Mouse (Mus musculus) heart, adult 18-20 months (tissue): ENCODE data around the gene Ano6. TPM values are rescaled to one million over a fixed set of nuclear protein-coding genes. Genes with fewer than 3 reads are reported as not detected.

Experiments used
- DNase-seq, 2 experiments: peaks; one replicate each; pipeline ENCODE4 v3.0.0; 2021 to 2022; ENCODE audit warnings: mixed read lengths in 1 of 2
- total RNA-seq, 2 experiments: library from RNA; stranded (reverse); gene quantifications; 2 replicates each; pipeline ENCODE4 v1.2.3; 2021

Gene Ano6
- total RNA-seq, 2 experiments from 2014 or later: 15.9 to 18.3 TPM

DNA sequence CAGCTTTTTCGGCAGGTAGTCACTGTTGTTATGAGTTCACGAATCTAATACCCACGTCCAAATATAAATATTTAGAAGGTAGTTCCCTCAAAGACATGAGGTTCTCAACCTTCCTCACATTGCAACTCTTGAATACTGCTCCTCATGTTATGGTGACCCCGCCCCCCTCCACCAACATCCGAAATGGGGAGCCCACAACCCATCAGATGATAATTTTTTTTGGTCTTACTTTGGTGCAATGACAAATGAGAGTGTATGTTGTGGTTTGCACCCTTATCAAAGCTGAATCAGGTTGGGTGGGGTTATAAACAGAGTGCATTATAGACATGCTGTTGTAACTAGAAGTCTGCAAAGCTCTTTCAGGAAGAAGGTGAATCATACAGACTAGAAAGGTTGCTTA, 99.7 kb downstream of the Ano6 start:
- no peak for DNase-seq

DNA sequence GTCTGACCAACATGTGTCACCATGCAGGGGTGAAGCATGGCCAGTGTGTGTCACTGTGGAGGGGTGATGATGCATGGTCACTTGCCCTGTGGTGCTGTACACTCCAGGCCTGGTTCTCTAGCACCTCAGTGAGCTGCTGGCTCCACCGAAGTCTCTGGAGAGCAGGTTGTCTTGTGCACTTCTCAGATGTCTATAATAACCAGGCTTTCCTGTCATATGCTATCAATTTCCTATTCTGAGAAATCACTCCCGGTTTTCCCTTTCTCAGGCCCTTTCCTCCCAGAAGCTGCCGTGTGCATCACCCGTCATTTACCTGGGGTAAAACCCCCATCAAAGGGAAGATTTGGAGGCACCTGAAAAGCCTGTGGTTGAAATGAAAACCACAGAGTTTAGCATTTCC, 101.5 kb downstream of the Ano6 start:
- DNase-seq: no peak

DNA sequence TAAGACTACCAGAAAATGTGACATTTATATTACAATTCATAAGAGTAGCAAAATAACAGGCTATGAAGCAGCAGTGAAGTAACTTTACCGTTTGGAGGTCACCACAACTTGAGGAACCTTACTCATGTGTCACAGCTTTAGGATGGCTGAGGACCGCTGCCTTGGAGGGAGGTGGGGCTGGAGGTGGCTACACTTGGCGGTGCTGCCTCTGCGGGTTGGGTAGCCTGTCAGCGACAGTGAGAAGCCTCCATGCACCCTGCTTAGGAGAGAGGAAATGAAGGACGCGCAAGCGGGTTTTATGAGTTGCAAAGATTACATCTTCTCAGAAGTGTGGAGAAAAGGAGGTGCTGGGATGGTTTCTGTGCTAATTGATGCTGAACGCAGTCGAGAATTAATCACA, 102.3 kb downstream of the Ano6 start:
- DNase-seq: no peak

DNA sequence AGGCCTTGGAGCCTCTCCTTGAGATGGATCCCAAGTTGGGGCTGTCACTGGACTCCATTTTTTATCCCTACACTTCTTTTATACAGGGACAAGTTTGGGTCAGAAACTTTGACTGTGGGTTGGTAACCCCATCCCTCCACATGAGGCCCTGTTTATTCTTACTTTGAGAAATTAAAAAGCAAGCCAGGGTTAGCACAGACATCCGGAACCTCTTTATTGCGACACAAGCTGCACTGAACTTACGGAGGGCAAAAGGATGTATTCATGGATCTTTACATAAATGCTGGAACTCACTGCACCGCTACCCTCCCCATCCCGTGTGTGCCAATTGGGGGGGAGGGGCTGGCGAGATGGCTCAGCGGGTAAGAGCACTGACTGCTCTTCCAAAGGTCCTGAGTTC, 105.1 kb downstream of the Ano6 start:
- no peak for DNase-seq

DNA sequence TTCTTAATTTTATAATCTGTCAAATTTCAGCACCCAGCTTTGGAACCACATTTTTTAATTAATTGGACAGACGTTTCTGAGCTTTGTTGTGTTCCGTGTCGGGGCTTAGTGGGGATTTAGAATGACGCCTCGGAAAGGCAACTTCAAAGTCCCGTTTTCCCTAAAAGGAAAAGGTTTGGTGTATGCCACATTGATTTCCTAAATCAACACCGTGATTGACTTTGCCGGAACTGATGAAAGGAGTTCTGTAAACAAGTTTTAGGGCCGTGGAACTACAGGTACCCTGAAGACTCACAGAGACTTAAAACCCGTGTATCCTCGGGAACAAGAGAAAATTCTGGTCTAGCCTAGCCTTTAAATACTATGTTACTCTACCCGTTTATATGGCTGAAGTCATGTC, 107.0 kb downstream of the Ano6 start:
- no peak for DNase-seq

DNA sequence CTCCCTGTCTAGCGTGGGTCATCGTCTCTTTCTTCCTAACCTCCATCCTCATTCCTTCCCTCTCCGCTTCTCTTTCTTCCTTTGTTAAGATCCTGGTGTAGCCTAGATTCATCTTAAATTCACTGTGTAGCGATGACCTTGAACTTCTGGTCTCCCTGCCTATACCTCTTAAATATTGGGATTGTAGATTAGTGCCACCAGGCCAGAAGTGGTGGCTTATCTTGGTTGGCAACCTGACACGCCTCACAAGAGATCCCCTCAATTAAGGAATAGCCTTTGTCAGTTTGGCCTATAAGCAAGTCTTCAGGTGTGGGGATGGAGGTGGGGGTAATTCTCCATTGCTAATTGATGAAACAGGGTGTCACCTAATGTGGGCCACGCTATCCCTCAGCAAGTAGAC, 107.8 kb downstream of the Ano6 start:
- no peak for DNase-seq

DNA sequence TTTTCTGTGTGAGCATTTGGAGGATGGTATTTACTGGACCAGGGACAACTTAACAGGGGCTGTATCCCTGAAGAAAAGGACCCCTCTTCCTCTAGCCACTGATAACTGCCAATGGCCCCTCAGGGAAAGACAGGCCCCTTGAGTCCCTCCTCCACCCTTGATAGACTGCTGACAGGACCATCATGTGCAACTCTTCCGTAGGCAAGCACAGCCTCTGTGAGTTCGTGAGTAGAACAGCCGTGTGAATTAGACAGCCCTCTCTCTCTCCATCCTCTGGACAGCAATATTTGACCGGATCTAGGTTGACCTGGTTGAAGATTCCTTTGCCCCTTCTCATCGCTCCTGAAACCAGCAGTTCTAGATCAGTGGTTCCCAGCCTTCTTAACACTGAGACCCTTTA, 111.8 kb downstream of the Ano6 start:
- no peak for DNase-seq

DNA sequence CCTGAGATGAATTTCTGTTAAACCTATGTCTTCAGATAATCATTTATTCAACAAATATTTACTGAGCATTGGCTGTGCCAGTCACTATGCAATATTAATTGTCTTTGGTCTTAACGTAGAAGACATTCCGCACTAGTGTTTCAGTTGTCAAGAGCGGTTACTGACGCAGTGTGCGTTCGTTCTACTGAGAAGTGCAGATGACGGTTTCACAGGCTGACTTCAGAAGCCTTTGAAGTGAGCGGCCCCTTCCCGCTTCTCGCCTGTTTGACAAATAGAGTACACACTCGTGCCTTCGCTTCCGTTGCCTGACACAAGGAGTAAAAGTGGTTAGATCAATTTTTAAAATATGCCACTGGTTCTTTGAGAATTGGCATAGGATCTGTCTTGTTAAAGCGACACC, 113.6 kb downstream of the Ano6 start:
- no peak for DNase-seq

DNA sequence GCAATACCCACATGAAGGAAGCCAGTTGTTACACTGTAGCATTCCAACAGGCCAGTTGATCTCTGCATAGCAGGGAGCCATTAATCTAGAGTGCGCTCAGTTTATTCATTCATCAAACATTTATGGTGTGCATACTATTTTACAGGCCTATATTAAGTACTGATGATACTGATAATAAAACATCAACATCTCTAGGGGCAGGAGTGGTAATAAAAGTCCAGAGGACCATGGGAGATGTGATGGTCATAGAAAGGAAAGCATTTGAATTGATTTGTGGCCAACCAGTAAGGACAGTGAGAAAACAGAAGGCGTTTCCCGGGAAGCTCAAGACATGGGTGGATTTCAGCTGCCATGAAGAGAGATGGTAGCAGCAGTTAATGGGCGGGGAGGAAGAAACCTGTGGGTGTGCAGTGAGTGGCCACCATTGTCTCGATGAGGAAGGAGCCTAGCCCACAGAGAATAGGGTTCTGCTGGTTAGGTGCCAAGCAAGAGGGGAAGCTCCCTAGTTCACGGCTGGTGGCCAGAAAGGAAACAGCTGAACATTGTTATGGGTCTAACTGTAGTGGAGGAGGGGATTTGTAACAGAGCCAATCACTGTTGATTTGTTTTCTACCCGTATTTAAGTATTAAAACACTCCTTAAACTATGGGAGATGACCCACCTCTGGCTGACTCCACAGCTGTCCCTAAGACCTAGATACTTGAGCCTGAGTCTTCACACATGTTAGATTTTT, 115.5 kb downstream of the Ano6 start:
- peak; percentile 78 to 92 for DNase-seq

DNA sequence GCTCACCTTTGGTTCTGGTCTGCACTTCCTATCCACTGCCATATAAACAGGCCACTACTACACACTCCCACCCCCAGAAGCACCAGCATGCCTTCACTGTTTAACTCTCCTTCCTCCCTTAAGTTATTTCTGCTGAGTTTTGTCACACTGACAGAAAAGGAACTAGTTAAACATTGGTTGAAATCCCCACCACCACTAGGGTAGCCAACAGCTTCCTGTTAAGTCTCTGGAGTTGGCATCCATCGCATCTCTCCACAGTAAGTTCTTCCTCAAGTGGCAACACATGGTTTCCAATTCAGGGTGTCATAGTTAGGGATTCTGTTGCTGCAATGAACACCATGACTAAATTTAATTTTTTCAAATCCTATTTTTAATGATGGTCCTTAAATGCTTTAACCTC, 116.2 kb downstream of the Ano6 start:
- DNase-seq: peak in 1 of 2 experiments; percentile 24

DNA sequence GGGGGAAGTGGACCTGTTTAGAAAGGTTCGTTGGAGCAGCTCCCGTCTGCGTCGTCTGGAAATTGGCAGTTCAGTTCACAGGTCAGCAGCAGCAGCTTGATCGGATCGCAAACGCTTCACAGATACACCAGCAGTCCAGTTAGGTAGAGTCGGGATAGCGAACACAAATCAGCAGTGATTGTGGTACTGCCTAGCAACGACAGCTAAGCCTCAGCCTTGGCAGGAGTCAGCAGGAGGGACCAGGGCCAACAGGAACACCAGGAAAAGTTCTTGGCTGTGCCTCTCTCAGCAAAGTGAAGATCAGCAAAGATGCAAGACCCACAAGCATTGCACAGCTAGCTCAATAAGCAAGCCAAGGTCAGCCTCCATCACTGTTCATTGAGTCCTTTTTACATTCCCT, 116.7 kb downstream of the Ano6 start:
- peak; percentile 86 to 89 for DNase-seq

DNA sequence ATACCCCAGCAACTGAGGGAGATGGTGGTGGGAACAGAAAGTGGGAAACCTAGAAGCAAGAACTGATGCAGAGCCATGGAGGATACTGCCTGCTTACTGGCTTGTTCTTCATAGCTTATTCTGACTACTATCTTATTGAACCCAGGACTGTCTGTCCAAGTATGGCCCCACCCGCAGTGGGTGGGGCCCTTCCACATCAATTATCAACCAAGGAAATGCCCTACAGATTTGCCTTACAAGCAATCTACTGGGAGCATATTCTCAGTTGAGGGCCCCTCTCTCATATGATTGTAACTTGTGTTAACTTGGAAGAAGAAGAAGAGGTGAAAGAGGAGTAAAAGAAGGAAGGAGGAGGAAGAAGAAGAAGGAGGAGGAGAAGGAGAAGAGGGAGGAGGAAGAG, 117.3 kb downstream of the Ano6 start:
- no peak for DNase-seq

DNA sequence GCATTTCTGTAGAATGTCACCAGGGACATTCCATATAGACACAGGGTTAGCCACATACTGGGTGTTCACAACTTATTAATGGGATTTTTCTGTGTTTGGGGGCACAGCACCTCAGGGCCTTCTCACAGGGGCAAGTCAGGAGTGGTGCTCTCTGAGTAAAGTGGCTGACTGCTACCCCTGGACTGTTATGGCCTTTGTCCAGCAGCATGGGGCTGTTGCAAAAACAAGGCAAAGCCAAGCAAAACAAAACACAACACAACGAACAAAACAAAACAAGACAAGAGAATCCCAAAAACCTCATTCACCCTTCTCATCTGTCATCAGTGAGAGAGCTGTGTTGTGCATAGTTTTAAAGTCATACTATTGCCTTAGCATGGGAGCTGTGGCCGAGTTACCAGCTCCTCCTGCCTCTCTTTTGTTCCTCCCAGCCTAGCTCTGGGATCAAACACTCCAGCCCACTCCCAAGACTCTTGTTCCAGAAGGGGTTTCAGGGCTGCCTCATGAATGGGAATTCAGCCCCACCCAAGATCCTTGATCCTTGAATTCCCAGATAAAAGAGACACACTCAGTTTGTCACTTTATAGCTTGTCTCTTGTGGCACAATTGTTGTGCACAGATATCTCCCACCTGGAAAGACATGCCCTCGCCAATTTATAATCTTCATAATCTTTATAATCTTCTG, 119.6 kb downstream of the Ano6 start:
- no peak for DNase-seq

DNA sequence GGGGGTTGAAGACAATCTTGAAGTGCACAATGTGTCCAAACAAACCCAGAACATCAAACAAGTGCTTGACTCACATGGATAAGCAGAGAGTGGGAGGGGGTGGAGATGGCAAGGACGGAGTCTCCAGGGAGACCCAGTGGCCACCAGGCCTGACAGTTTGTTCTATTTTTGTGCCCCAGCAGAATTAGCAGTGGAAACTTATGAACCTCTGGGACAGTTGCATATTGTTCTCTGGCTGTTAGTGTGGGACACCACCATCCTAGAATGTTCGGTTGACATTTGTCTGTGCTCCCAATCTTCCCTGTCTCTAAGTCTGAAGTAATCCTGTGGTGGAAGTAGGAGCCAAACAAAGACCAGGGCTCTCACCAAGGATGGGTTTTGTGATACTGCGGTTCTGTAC, 124.3 kb downstream of the Ano6 start:
- DNase-seq: no peak

DNA sequence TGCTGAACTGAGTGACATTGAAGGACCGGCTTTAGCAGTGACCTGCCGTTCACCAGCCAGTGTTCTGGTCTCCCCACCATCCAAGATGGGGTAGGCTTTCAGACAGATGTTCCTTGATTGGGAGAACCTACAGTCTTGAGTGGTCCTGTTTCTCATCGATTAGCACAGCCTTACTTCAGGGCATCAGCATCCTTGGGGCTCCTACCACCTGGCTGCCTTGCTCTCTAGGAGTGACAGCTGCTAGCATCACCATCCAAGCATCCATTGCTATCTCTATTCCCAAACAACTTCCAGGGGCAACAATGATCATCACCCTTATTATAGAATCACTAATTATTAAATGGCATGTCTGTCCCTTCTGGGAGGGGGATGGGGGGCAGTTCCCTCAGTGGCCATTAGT, 124.8 kb downstream of the Ano6 start:
- no peak for DNase-seq

DNA sequence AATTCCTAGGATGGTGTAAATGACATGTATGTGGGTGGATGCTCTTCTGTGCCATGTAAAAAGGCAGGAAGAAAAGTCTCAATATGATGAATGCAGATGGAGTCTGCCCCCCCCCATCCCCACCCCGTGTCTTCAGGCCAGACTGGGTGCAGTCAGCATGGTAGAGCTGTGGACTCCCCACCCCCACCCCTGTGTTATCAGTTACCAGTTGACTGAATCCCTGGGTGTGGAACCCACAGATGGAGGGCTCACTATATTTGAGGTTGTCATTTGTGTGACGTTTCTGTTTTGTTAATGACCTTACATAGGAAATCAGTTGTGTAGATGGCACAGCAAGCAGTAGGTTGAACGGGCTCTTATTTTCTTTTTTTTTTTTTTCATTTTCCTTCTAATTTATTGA, 126.7 kb downstream of the Ano6 start:
- no peak for DNase-seq

DNA sequence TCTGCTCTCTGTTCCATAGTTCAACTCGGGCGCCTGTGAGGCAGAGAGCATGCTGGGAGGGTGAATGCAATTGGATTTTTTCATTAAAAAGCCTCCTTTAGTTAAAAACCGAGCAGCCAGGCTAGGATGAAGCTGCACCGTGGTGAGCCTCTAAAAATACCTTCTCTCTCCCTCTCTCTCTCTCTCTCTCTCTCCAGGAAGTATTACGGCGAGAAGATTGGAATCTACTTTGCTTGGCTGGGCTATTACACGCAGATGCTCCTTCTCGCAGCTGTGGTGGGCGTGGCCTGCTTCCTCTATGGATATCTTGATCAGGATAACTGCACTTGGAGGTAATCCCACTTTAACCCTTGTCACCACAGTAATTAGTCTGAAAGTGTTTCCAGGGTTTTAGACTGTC, 129.4 kb downstream of the Ano6 start:
- DNase-seq: no peak

DNA sequence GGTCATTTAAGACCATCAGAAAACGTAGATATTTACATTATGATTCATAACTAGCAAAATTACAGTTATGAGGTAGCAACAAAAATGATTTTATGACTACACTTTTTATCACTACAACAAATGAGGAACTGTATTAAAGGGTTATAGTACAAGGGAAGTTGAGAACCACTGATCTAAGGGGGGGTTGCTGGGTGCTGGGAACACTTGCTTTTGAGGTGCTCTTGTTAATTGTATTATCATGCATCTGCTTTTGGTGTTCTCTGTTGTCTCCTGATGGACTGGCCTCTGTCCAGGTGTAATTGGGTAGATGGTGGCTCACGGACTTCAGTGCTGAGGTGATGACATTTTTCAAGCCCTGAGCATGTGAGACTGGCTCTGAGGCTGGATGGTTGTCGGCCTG, 130.4 kb downstream of the Ano6 start:
- DNase-seq: no peak

DNA sequence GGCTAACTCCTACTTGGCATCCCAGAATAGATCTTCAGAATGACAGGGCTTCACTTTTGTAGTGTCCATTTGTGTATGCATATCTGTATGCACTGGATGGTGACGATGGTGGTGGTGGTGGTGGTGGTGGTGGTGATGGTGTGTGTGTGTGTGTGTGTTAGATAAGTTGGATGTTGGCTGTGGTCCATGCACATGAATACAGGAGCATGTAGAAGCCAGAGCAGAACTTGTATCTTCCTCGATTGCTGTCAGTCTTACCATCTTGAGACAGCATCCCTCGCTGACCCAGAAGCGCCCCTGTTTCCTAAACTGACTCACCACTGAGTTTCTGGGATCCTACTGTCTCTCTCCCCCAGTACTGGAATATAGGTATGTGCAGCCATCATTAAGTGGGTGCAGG, 131.0 kb downstream of the Ano6 start:
- no peak for DNase-seq

DNA sequence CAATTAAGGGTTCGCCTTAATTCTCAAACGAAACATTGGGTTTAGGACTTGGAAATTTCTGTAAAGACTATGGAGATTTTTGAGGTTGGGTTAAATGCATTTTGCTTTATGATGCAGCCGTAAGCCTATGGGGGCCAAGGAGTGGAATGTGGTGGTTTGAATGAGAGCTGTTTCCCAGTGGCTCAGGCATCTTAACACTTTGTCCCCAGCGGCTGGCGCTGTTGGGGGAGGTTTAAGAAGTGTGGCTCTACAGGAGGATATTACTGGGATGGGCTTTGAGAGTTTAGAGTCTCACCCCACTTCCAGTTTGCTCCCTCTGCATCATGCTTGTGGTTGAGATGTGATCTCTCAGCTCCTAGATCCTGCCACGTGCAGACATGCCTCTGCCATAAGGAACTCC, 131.9 kb downstream of the Ano6 start:
- no peak for DNase-seq

DNA sequence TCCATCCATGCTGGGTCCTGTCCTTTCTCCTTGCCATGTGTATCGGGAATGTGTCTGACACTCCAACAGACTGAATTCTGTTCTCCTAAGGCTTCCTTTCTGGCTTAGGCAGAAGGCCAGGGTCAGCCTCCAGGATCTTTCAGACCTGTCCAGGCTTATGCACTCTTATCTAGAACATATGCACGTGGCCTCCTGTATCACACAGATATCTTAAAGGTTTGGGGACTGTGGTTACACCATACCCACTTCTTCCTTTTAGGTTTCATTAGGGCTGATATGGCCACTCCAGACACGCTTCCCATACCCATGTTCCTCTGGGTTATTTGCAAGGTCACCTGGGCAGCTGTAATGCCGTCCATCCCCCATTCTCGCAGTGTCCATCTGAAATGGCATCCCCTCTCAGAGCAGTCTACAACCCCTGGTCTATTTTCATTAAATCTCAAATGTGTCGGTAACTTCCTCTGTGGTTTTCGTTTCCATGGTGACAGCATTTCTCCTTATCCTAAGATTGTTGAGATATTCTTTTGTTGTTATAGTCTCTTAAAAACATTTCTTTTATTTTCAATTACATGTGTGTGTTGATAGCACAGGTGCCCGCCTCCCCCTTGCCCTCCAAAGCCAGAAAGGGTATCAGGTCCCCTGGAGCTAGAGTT, 134.8 kb downstream of the Ano6 start:
- no peak for DNase-seq

DNA sequence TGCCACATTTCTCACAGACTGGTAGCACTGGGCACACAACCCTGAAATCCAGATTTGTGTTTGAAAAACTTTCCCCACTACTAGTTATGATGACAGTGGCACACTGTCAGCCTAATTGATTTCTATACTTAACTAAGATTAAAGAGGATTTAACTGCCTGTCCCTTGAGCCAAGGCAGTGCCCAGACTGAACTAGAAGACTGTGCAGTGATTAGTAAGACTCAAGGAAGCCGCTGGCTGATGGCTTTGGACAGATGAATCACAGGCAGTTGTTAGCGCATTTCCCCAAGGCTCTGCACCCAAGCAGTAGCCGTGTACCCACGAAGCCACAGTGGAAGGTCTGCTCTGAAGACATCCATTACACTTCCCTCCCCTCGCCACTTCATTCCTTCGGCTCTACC, 138.4 kb downstream of the Ano6 start:
- DNase-seq: no peak

DNA sequence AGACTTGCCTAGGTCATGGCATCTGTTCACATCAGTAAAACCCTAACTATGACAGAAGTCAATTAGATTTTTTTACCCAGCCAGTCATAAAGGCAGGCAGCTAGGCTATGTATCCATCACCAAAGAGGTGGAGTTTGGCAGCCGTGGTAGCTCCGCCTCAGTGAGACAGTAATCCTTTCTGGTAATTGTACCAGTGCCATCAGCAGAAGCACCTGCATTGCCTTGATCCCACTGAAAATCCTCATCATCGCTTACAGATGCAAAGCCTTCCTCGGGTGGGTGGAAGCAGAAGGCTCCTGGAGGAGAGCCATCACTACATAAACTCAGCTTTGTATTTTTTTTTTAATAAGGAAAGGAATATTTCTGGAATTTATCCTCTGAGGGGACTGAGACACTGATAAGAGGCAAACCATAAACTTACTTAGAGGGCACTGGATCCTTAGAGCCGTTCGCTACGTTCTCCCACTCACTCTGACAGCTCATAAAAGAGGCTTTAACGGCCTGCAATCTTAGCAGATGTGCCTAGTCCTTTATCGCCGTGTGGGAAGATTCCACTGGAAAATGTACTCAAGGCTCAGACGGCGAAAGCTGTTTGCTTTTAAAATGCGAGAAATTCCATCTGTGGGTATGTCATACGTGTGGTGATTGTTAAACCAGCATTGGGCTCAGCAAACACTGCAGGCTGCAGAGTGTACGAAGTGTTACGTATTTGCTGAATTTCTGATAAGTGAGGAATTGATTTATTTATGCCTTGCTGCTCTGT, 140.6 kb downstream of the Ano6 start:
- peak; percentile 45 to 52 for DNase-seq
